Mouse (Mus musculus): ENCODE results near the gene S100a4. TPM values are rescaled to one million over a fixed set of nuclear protein-coding genes. Genes with fewer than 3 reads are reported as not detected.
A peak's percentile ranks its signal among the peaks of the same experiment; 100 is the strongest.

S100a4 gene
- polyA plus RNA-seq, 1 experiment from 2014 or later, result 1.9 TPM

DNA sequence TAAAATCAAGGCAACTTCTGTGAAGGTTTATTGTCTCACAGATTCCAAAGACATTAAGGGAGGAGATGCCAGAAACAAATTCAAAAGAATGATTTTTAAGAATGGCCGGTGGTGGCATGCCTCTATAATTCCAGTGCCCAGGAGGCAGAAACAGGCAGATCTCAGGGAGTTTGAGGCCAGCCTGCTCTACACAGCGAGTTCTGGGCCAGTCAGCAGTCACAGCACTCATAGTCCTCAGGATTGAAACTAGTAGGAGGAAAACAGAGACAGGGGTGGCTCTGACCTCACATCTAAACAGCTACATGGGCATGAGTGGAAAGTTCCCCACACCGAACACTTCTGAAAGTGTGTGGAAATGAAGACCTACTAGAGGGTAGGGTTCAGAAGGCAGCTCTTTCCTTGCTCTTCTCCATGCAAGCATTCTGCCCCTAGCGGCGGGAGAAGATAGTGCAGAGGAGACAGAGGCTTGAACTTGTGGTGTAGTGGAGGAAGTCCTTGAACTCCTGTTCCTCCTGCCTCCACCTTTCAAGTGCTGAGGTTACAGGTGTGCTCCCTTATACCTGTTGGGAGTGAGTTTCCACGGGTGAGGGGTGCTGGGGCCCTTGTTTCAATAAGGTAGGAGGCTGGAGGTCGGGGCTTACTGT is 36.1 kb downstream of the S100a4 start:
- no peaks in the 10 kb centered on the region for H3K9me3 ChIP-seq (ENCODE audit: control insufficient read depth, low read length)
- no peak overlapping the region for H3K4me2 ChIP-seq (ENCODE audit: low read depth, low read length, severe bottlenecking)
- H3K27me3 ChIP-seq (ENCODE audit: control insufficient read depth, insufficient read depth, low read length), result no peaks in the 10 kb centered on the region
- DNase-seq (ENCODE audit: low spot score) (peak; percentile 70), ATAC-seq (replicated peaks; ENCODE audit: low FRiP score) (0 out of 2 replicates have a peak, but pooled peaks have one; percentile 21)
- no peak overlapping the region for H3K27ac ChIP-seq (ENCODE audit: low read depth, low read length)
- no peak overlapping the region for H3K9ac ChIP-seq (ENCODE audit: low read length)
- no peaks in the 10 kb centered on the region for H3K36me3 ChIP-seq (ENCODE audit: control insufficient read depth, insufficient read depth, low read length)
- no peaks in the 10 kb centered on the region for H3K4me1 ChIP-seq (replicated peaks; ENCODE audit: control insufficient read depth, insufficient read depth, low read length)
- WGBS, result 52% methylated on average over 7 of the region's 7 CpGs
- no peak overlapping the region for H3K4me3 ChIP-seq (ENCODE audit: low read depth, low read length)

DNA sequence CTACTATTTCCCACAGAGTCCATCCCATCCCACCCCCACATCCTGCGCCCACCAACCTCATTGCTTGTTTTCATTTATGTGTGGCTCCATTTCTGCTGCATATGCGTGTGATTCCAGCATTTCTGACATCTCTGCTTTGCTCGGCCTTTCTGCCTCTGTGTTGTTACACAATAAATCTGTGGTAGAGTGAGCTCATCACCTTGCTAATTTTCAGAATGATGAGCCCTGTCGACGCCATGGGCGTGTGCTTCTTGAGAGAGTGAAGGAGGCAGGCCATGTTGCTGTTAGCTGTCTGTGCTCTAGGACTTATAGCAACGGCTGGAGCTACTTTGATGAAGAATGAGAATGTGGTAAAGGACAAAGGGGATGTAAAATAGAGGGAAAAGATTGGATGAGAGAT is 37.4 kb downstream of the S100a4 start:
- WGBS, result 87% methylated on average over 7 of the region's 7 CpGs
- no peaks in the 10 kb centered on the region for H3K36me3 ChIP-seq (ENCODE audit: control insufficient read depth, insufficient read depth, low read length)
- no peak overlapping the region for H3K9ac ChIP-seq (ENCODE audit: low read length)
- no peaks in the 10 kb centered on the region for H3K27me3 ChIP-seq (ENCODE audit: control insufficient read depth, insufficient read depth, low read length)
- H3K27ac ChIP-seq (ENCODE audit: low read depth, low read length), result no peak overlapping the region
- H3K9me3 ChIP-seq (ENCODE audit: control insufficient read depth, low read length), result no peaks in the 10 kb centered on the region
- H3K4me2 ChIP-seq (ENCODE audit: low read depth, low read length, severe bottlenecking), result no peak overlapping the region
- ATAC-seq (replicated peaks; ENCODE audit: low FRiP score) (no peak), DNase-seq (ENCODE audit: low spot score) (no peak)
- no peak overlapping the region for H3K4me3 ChIP-seq (ENCODE audit: low read depth, low read length)
- H3K4me1 ChIP-seq (replicated peaks; ENCODE audit: control insufficient read depth, insufficient read depth, low read length), result no peaks in the 10 kb centered on the region

DNA sequence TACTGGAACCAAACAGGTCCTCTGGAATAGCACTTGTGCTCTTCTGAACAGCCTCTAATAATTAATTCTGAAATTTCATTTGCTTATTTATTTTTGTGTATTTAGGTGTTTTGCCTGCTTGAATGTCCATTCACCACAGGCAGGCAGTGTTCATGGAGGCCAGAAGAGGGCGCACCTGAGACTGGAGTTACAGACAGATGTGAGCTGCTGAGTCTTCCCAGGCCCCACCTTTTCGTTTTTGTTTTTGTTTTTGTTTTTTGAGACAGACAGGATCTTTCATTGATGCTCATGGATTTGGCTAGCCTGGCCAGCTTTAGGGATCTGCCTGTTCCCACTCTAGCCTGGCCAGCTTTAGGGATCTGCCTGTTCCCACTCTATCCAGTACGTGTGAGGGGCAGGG is 40.6 kb downstream of the S100a4 start:
- Histone ChIP-seq H3K27me3 (ENCODE audit: control insufficient read depth, insufficient read depth, low read length) (no peaks in the 10 kb centered on the region), H3K4me2 (ENCODE audit: low read depth, low read length, severe bottlenecking) (no peak overlapping the region), H3K36me3 (ENCODE audit: control insufficient read depth, insufficient read depth, low read length) (no peaks in the 10 kb centered on the region), H3K9me3 (ENCODE audit: control insufficient read depth, low read length) (no peaks in the 10 kb centered on the region), H3K9ac (ENCODE audit: low read length) (no peak overlapping the region), H3K27ac (ENCODE audit: low read depth, low read length) (no peak overlapping the region), H3K4me1 (replicated peaks; ENCODE audit: control insufficient read depth, insufficient read depth, low read length) (no peaks in the 10 kb centered on the region), H3K4me3 (ENCODE audit: low read depth, low read length) (no peak overlapping the region)
- WGBS, result 56% methylated on average over 3 of the region's 3 CpGs
- DNase-seq (ENCODE audit: low spot score) (peak; percentile 59), ATAC-seq (replicated peaks; ENCODE audit: low FRiP score) (no peak)

DNA sequence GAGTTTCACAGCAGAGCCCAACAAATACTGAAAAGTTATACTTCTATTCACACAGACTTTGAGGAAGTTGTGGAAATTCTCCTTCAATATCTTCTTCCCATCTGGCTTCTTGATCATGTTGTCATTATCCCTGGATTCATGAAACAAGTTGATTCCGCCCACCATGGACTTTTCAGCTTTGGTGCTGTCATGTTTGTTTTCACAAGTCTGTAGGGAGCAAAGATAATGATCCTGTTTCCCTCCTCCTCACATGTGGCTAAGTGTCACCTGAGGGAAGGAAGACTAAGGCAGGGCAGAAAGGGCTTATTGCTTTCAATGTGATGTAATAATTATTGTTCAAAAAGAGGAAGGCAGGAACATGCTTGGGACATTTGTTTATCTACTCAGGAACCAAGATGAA is 43.7 kb downstream of the S100a4 start:
- no peaks in the 10 kb centered on the region for H3K4me1 ChIP-seq (replicated peaks; ENCODE audit: control insufficient read depth, insufficient read depth, low read length)
- H3K4me3 ChIP-seq (ENCODE audit: low read depth, low read length), result no peak overlapping the region

DNA sequence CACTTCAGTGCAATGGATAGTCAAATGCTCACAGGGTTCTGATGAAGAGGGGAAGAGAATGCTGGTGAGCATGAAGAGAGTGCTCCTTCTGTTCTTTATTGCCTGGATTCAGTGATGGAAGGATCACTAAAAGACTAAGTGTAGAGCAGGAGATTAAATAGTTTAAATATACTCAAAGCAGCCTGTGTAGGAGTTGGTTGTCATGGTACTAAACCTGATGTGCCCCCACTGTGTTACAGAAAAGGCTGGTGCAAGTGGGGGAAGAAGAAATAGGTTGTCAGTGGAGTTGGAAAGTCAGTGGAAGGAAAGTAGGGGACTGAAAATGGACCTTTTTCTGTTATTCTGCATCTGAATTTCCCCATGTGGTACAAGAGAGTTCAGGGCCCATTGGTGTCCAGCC is 45.4 kb downstream of the S100a4 start:
- Histone ChIP-seq H3K27me3 (ENCODE audit: control insufficient read depth, insufficient read depth, low read length) (no peaks in the 10 kb centered on the region), H3K4me3 (ENCODE audit: low read depth, low read length) (no peak overlapping the region), H3K4me2 (ENCODE audit: low read depth, low read length, severe bottlenecking) (no peak overlapping the region), H3K9ac (ENCODE audit: low read length) (no peak overlapping the region), H3K27ac (ENCODE audit: low read depth, low read length) (no peak overlapping the region), H3K9me3 (ENCODE audit: control insufficient read depth, low read length) (no peaks in the 10 kb centered on the region), H3K4me1 (replicated peaks; ENCODE audit: control insufficient read depth, insufficient read depth, low read length) (no peaks in the 10 kb centered on the region), H3K36me3 (ENCODE audit: control insufficient read depth, insufficient read depth, low read length) (no peaks in the 10 kb centered on the region)
- DNase-seq (ENCODE audit: low spot score) (no peak), ATAC-seq (replicated peaks; ENCODE audit: low FRiP score) (no peak)

More for the DNA sequence above, 43.7 kb downstream of the S100a4 start:
- H3K4me2 ChIP-seq (ENCODE audit: low read depth, low read length, severe bottlenecking), result no peak overlapping the region
- no peaks in the 10 kb centered on the region for H3K9me3 ChIP-seq (ENCODE audit: control insufficient read depth, low read length)
- H3K27ac ChIP-seq (ENCODE audit: low read depth, low read length), result no peak overlapping the region
- no peaks in the 10 kb centered on the region for H3K36me3 ChIP-seq (ENCODE audit: control insufficient read depth, insufficient read depth, low read length)
- H3K27me3 ChIP-seq (ENCODE audit: control insufficient read depth, insufficient read depth, low read length), result no peaks in the 10 kb centered on the region
- ATAC-seq (replicated peaks; ENCODE audit: low FRiP score), result no peak
- no peak for DNase-seq (ENCODE audit: low spot score)
- H3K9ac ChIP-seq (ENCODE audit: low read length), result no peak overlapping the region
- 92% methylated on average over 1 of the region's 1 CpGs for WGBS

DNA sequence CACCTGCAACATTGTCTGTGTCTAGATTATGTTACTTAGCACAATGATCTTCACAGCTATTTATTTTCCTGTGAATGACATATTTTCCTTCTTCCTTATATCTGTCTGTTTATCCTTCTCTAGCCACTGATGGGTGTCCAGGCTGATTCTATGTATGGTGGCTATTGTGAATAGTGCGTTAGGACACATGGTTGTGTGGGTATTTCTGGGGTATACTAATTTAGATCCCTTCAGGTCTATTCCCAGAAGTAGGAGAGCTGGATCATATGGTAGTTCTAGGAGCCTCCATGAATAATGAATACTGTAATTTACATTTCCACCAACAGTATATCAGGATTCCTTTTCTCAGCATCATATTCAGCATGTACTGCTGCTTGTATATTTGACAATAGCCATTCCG is 46.3 kb downstream of the S100a4 start:
- Histone ChIP-seq H3K4me3 (ENCODE audit: low read depth, low read length) (no peak overlapping the region), H3K36me3 (ENCODE audit: control insufficient read depth, insufficient read depth, low read length) (no peaks in the 10 kb centered on the region), H3K4me1 (replicated peaks; ENCODE audit: control insufficient read depth, insufficient read depth, low read length) (no peaks in the 10 kb centered on the region), H3K27me3 (ENCODE audit: control insufficient read depth, insufficient read depth, low read length) (no peaks in the 10 kb centered on the region), H3K9me3 (ENCODE audit: control insufficient read depth, low read length) (no peaks in the 10 kb centered on the region), H3K9ac (ENCODE audit: low read length) (no peak overlapping the region), H3K27ac (ENCODE audit: low read depth, low read length) (no peak overlapping the region), H3K4me2 (ENCODE audit: low read depth, low read length, severe bottlenecking) (no peak overlapping the region)
- DNase-seq (ENCODE audit: low spot score), result no peak
- 94% methylated on average over 2 of the region's 2 CpGs for WGBS
- no peak for ATAC-seq (replicated peaks; ENCODE audit: low FRiP score)

DNA sequence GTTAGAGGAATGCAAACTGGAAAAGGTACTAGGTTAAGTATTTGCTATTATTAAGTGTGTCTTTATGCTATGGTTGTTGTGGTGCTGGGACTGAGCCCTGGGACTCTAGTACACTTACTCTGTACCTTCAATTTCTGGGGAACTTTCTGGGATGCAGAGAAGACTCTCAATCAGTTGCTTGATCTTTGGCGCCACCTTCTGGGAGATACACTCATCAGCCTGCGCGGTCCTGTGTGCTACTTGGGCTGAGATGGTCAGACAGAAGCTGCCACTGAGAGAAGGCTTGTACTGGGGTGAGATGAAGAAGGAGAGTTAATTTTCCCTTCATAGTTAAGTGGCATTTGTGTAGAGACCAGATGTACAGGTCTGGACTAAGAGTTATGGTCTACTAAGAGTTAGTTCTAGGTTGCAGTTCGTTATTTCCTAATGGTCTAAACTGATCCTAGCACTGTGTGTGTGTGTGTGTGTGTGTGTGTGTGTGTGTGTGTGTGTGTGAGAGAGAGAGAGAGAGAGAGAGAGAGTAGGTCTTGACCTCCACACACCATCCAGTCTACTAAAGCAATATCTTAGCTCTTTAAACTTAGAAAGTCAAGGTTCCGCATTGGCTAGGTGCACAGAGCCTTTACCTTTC is 49.4 kb downstream of the S100a4 start:
- Histone ChIP-seq H3K27ac (ENCODE audit: low read depth, low read length) (no peak overlapping the region), H3K9ac (ENCODE audit: low read length) (no peak overlapping the region), H3K4me3 (ENCODE audit: low read depth, low read length) (no peak overlapping the region), H3K36me3 (ENCODE audit: control insufficient read depth, insufficient read depth, low read length) (no peaks in the 10 kb centered on the region), H3K9me3 (ENCODE audit: control insufficient read depth, low read length) (no peaks in the 10 kb centered on the region), H3K4me1 (replicated peaks; ENCODE audit: control insufficient read depth, insufficient read depth, low read length) (no peaks in the 10 kb centered on the region), H3K4me2 (ENCODE audit: low read depth, low read length, severe bottlenecking) (no peak overlapping the region), H3K27me3 (ENCODE audit: control insufficient read depth, insufficient read depth, low read length) (no peaks in the 10 kb centered on the region)
- DNase-seq (ENCODE audit: low spot score) (peak; percentile 79), ATAC-seq (replicated peaks; ENCODE audit: low FRiP score) (peak; percentile 82)
- 37% methylated on average over 5 of the region's 5 CpGs for WGBS

DNA sequence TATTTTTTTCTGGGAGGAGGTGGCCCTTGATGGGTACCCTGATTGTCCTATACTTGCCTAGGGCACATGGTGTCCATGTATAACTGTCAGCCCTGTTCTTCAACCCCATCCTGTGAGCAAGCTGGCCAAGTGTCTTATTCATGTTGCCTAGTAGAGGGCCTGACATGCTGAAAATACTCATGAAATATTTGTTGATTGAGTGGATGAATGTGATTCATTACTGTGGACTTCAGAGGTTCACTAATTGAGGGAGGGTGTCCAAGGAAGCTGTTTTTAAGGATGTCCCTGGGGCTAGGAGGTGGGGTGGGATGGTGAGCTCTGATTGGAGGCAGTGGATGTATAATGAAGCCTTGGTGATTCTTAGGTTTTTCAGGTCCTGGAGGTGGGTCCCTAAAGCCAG is 50.1 kb downstream of the S100a4 start, which contains the start of gene S100a7a:
TSS of gene S100a7a (plus strand) at position 301 of the 400 bp plus-strand sequence.
- Histone ChIP-seq H3K4me2 (ENCODE audit: low read depth, low read length, severe bottlenecking) (no peak within 1 kb of the TSS), H3K9me3 (ENCODE audit: control insufficient read depth, low read length) (no peaks in the 10 kb centered on the region), H3K4me1 (replicated peaks; ENCODE audit: control insufficient read depth, insufficient read depth, low read length) (no peaks in the 10 kb centered on the region), H3K27me3 (ENCODE audit: control insufficient read depth, insufficient read depth, low read length) (no peaks in the 10 kb centered on the region), H3K4me3 (ENCODE audit: low read depth, low read length) (no peak within 1 kb of the TSS), H3K36me3 (ENCODE audit: control insufficient read depth, insufficient read depth, low read length) (no peaks in the 10 kb centered on the region), H3K27ac (ENCODE audit: low read depth, low read length) (no peak within 1 kb of the TSS), H3K9ac (ENCODE audit: low read length) (no peak within 1 kb of the TSS)
- DNase-seq (ENCODE audit: low spot score), result no peak
- no peak for ATAC-seq (replicated peaks; ENCODE audit: low FRiP score)

Data from forebrain, embryonic 11.5 days (tissue).